Mouse (Mus musculus) T-helper 17 cell (primary cell): Measurements from ENCODE around the gene Hs3st4.

Experiments used
- in situ Hi-C, 2 experiments: fragments of 300-600 bp; cut with MboI, MseI; formaldehyde crosslinking; loops; 1 replicate in 1 of 2; 2 replicates in 1 of 2; pipeline ENCODE4 v1.15.1; 2025; ENCODE audit warnings: high pct_unique_total_duplicates in 2 of 2

The Hs3st4 gene

DNA sequence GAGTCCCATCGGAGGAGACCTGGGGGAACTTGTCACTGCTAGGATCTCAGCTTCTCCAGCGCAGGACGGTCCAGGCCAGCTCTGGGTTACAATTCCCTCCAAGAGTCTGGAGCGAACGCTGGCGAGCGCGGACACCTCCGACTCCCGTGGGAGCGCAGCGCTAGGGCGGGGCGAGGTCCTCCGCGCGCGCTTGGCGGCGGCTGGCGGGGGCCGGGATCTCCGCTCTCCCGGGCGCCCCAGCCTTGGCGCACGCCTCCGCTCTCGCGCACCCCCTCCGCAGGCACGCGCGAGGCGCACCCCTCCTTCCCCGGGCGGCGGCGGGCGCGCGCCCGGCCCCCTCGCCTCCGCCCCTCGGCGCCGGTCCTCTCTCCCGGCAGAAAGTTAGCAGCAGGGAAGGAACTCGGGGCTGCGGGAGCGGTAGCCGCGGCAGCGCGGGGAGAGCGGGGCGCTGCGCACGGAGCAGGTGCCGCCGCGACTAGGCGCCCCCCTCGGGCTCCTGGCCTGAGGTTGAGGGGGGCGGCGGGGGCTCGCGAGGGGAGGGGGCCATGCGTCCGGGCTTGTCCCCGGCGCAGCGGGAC is at the start of gene Hs3st4:
TSS of gene Hs3st4 (plus strand) at position 409 of the 578 bp plus-strand sequence.
- in situ Hi-C loops, result loop anchor here in 1 of 2 experiments (10.0 kb wide), 1 partner anchor 1362 kb away; no protein-coding TSS in a partner anchor

DNA sequence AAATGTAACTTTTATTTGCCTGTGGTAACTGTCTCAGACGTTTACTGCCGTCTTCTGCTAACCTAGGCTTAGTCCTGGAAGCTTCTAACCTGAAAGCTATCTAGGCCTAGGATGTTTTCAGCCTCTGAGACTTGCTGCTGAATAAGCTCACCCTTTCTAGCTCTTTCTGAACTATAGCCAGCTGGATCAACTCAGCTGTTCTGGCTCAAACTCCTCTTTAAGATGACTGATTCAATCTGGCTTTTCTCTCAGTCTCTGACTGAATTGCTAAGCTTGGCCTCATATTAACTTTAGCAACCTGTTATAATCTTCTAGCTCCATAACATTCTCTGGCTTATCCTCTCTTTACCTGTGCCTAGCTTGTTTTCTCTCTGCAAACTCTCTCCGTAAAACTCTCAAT is 35.8 kb upstream of the Hs3st4 start:
- in situ Hi-C loops, result no loop called here

DNA sequence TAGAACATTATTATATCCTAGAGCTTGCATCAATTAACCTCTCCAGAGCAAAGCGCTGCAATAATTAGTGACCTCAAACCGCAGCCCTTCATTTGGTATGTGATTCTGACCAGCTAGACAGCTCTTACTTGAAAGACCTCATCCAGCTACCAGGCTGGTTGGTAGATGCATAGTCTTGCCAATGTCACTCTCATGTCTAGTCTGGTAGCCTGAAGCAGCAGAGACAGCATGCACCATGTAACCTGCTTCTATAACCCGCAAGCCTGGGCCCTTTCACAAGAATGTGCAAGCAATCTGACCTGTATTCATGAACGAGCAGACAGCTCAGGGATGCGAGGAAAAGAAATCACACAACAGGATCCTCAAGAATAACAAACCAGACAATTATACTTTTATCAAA is 19.6 kb upstream of the Hs3st4 start:
- in situ Hi-C loops, result no loop called here

DNA sequence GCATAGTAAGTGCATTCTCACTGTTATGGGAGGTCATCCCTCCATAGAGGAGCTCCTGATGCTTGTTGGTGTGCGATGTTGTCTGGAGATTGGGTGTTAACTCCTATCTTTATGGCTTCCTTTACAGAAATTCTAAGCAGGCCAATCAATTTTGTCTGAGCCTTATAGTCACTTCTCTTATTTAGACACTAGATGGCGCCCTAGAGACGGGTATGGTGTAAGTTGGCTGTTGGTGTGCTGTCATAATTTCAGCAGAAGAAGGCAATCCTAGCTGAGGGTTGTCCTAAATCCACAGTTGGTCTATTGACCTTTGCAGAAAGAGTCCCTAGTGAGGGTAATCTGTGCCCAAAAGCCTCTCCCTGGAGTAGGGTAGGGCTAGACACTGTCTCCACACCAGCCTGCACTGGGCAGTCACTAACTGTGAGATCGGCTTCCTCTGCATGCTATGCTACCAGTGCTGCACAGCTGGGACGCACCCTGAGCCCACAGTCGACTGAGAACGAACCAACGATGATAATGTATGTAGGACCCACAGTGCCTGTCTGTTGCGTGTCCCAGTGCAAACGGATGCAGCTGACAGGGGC is 18.0 kb upstream of the Hs3st4 start:
- in situ Hi-C loops, result no loop called here

DNA sequence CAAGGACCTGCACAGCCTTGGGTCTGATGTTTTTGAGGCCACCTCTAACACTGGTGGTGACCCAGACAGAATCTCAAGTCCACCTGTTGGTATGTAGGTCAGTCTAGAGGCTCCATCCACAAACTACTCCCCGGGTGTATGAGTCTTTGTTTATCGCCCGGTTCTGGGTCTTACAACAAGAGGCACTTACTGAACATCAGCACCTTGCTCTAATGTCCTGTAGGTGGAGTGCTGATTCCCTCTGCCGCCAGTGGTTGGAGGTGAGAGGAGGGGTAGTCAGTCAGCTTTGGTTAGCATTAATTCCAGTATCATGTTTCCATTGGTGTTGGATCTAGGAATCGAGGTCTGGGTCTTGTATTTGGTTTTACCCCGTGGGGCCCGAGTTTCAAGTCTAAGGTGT is 17.2 kb upstream of the Hs3st4 start:
- in situ Hi-C loops, result no loop called here

DNA sequence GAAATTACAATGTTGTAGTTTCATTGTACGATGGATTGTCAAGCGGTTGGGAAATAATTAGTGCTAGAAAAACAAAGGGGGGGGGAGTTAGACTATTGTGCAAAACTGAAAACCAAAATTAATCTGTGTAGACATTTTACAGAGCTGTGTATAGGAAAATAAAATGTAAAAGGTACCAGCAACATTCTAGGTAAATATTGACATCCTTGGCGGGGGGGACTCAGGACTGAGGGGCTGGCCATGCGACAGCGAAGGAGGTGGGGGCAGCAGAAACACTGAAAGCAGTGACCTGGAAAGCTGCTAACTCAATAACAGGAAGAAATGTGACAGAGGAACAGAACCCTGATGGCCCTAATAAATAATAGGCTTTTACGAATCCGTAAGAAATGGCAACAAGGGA is 7.2 kb upstream of the Hs3st4 start:
- in situ Hi-C loops, result no loop called here

DNA sequence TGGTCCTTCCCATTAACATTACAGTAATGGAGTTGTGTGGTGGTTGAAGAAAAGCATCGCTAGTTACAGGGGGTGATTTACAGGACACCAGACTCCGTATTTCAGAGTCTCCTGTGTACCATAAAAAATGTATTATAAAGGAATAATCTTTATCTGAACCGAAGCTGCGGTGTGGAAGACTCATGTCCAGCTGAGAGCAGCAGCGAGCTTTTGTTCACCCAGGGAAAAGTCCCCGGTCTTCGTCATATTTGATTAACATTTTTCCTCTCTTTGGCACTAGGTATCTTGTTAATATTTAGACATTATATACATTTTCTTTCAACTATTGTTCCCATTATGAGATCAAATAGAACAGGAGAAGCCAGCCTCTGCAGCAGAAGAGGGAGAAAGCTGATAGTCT is 1.2 kb upstream of the Hs3st4 start:
- in situ Hi-C loops, result loop anchor here in 1 of 2 experiments (10.0 kb wide), 1 partner anchor 1363 kb away; no protein-coding TSS in a partner anchor

DNA sequence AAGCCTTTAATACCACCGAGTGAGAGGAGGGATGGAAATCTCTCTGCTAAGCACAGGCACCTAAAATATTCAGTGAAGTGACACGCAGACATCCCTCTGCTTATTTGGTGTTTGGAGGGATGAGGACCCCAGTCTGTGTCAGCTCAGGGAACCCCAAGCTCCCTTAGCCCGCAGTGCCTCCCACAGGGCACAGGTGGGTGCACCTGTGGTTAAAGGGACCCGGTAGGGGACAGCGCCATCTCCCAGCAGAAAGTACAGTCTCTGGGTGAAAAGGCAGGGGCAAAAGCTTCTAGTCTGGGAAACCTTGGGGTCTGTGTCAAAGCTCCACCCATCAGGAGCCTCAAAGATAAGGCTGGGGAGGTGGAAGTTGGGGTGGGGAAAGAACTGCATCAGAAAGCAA is 659 bp upstream of the Hs3st4 start:
- in situ Hi-C loops, result loop anchor here in 1 of 2 experiments (10.0 kb wide), 1 partner anchor 1363 kb away; no protein-coding TSS in a partner anchor

DNA sequence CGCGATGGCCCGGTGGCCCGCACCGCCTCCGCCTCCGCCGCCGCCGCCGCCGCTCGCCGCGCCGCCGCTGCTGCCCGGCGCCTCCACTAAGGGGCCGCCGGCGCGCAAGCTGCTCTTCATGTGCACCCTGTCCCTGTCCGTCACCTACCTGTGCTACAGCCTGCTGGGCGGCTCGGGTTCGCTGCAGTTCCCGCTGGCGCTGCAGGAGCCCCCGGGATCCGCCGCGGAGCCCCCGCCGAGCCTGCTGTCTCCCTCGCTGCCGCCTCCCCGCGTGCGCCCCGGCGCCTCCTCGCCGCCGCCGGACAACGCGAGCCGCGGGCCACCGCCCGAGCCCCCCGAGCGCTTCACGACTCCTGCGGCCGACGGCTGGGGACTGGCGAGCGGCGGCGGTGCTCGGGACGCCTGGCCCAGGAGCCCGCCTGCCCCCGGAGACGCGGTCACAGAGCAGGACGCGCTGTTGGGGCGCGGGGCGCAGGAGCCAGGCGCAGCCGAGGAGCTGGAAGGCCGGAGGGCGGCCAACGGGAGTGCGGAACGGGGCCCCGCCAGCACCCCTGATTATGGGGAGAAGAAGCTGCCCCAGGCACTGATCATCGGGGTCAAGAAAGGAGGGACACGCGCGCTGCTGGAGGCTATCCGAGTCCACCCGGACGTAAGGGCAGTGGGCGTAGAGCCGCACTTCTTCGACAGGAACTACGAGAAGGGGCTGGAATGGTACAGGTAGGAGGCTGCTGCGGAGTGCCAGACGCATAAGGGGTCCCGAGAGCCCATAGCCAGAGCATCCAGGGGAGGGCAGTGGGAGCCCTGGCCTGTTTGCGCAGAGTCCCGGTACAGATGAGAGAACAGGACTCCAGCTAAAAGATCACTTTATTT is 743 bp downstream of the Hs3st4 start:
- in situ Hi-C loops, result loop anchor here in 1 of 2 experiments (10.0 kb wide), 1 partner anchor 1361 kb away; no protein-coding TSS in a partner anchor

DNA sequence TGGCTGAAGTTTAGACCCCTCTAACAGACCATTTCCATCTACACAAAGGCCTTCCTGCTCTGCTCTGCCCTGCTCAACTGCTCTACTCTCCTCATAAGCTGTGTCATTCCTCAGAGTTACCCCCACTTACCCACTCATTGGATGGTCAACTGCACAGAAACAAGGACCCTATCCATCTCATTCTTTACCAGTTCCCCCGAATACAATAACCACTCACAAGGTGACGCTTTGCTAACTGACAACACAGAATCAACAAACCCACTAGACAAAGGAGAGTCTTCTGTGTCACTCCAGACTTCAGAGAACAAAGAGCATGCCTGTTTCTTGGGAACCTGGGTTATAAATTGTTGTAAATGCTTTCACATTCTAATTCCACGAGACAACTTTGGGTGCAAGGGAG is 9.5 kb downstream of the Hs3st4 start:
- in situ Hi-C loops, result no loop called here

DNA sequence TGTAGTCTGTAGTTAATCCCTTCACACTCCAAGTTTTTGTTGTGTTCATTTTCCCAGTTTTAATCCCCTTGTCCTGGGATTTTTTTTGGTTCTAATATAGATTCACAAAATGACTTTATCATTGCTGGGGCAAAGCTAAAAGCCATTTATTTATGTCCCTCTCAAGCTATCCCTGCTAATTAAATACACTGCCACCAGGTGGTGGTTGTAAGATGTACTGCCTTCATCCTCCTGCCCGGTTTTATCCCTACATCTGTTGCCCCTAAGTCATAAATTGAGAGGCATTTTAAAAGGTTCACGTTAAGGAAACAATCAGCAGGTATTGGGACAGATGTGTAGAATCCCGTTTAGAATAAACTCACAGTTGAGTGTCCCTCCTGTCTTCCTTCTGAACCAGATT is 14.6 kb downstream of the Hs3st4 start:
- in situ Hi-C loops, result no loop called here

DNA sequence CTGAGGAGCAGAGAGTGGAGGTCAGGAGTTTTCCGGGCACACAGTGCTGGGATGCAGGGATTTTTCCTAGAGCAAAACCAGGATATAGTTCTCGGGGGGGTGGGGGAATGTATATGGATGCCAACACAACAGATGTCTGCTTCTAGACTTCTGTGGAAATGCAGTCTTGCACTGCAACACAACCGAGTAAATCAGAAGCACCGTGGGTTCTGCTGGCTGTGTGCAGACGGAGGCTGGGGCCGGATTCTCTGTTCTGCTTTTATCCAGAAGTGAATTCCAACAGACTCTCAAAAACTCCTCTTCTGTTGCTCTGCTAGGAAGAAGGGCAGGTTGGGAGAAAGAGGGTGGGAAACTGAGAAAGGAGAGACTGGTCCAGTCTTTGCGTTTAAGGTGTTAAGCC is 15.9 kb downstream of the Hs3st4 start:
- in situ Hi-C loops, result no loop called here

DNA sequence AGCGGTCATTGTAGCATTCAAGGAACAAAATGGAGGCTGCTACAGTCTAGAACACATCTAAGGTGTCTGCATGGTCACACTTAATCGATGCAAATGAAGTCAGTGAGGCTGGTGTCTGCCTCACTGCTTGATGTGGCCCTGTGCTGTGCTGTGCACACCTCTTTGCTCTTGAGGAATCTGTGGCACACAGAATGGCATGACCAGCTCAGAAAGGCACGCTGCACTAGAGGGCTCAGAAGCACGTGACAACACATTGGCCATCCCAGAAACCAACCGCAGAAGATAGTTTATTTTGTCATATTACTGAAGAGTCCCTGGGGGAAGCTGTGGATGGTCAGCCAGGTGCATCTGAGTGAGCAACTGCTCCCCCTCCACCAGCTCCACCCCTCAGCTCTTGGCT is 44.2 kb downstream of the Hs3st4 start:
- in situ Hi-C loops, result no loop called here

DNA sequence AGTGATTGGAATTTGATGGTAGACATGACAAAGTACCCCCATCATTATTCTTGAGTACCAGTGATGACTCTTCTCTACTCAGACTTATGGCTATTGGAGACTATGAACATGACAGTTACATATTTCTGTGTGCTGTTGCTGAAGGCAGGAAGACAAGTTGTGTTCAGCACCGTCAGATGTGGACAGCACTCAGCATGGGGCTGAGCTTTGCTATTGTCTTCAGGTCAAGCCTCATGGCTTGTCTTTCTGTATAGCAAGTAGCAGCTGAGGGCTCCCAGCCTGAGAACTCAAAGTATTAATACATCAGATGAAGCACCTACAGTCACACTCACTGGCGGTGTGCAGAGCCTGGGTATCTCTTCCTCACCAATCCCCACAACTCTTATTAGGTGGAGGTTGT is 49.6 kb downstream of the Hs3st4 start:
- in situ Hi-C loops, result no loop called here

DNA sequence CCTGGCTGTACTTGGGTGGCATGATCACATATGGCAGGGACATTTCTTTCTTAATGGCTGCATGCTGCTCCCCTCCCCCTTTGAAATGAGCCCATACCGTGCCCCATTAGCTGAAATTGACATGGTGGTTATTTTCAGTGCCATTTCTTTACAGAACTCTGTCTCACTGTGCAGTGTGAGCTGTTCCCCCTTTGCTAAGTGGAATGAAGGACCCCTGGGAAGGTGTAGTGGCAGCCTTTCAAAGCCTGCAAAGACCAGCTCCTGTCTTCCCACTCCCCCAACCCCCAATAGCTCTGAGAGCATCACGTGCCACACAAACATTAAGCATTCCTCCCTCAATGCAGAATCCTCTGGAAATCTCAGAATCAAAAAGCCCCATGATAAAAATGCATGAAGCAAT is 50.7 kb downstream of the Hs3st4 start:
- in situ Hi-C loops, result no loop called here

DNA sequence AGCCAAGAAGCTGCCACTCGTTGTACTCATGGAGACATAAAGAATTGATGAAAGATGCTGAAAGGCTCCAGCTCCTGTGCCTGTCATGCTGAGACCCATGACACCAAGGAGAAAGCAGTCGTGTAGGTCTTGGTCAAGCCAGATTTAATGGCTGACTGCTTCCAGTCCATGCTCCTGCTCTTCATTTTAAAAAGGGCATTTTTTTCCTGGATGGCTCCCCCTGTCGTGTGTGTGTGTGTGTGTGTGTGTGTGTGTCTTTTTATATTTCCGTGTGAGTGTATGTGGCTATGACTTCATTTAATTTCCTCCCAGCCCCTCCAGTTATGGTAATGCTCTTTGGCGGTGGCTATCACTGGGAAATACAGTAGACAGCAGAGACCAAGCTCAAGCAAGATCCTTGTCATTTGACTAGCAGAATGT is 54.6 kb downstream of the Hs3st4 start:
- in situ Hi-C loops, result no loop called here

DNA sequence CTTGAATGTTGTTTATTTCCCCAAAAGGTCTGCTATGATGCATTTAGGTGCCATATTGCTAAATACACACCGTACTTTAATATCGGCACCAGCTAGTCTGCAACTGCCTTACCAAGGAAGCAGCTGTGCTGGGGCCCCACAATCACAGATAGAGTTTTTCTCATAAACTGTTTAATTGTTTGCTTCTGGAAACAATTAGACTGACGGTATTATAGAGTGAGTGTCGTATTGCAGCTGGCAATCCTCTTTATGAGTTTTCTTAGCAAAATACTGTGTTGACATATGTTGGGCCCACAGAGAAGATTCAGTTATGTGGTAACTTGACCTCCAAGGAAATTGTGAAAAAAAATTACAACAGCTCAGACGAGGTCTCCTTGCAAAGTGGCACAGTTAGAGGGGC is 56.5 kb downstream of the Hs3st4 start:
- in situ Hi-C loops, result no loop called here

DNA sequence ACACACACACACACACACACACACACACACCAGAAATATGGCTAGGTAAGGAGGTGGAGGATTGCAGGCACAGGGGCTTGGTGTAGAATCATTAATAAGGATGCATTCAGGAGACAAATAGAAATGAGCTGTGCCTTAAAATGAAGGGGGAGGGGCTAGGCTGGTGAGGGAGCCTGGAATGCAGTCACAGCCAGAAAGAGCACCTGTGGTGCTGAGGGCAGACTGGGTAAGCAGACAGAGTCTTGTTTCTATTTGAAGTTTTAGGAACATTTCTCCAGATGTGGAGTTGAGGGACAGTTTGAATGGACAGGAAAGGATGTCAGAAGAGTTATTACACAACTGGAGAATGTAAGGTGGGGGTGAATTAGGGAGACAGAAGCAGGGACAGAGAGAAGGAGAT is 64.7 kb downstream of the Hs3st4 start:
- in situ Hi-C loops, result no loop called here

DNA sequence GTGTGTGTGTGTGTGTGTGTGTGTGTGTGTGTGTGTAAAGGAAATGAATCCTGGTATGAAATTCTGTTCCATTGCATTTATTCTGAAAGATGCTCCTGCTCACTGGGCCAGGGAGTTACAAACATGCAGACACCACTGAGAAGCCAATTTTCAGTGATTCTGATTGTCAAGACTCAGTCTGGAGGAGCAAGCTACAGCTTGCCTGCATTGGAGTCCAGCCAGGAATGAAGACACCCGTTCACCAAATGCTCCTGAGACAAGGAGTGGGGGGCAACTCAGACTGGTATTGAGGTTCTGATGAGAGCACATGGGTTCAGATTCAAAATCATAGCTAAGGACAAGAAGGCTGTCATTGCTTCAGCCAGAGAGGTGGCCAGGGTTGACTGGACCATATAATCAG is 66.3 kb downstream of the Hs3st4 start:
- in situ Hi-C loops, result no loop called here

DNA sequence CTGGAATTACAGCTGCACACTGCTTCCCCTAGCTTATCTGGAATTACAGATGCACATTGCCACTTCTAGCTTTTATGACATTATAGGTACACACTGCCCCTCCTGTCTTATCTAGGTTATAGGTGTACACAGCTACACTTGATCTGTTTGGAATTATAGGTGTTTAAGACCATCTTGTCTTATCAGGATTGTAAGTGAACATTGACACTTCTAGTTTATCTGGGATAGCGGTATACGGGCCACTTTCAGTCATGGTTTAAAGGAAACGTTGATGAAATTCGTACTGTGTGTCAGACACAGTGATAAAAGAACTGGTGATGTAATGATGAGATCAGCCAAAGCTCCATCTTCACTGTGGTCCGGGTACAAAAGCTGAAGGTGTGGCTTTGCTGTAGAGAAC is 67.8 kb downstream of the Hs3st4 start:
- in situ Hi-C loops, result no loop called here

DNA sequence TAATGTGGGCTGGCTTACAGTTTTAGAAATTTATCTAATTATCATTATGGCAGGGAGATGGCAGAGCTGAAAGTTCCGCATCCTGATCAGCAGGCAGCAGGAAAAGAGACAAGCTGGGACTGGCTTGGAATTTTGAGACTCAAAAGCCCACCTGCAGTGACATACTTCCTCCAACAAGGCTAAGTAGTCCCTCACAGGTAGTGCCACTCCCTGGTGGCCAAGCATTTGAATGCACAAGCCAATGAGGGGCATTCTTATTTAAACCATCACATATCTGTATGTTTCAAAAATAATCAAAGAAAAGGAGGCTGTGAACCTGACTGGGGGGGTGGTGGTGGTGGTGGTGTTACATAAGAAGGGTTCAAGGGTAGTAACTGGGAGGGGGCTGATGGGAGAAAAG is 101.1 kb downstream of the Hs3st4 start:
- in situ Hi-C loops, result no loop called here

DNA sequence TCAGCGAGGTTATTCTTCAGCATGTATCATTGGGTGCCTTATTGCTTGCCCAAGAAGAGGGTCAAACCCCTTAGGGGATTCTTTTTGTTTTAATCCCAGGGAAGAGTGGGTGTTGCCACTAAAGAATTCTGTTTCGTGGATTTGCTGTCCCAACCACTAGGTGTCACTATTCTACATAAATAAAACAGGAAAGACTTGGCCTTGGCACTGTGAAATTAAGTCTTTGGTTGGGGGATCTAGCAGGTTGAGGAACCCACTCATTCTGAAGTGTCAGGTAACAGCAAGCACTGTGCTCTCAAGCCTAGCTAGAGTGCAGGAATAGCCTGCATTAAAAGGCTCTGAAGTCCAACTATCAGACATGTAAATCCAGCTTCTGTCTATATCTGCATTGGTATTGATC is 146.3 kb downstream of the Hs3st4 start:
- in situ Hi-C loops, result no loop called here

DNA sequence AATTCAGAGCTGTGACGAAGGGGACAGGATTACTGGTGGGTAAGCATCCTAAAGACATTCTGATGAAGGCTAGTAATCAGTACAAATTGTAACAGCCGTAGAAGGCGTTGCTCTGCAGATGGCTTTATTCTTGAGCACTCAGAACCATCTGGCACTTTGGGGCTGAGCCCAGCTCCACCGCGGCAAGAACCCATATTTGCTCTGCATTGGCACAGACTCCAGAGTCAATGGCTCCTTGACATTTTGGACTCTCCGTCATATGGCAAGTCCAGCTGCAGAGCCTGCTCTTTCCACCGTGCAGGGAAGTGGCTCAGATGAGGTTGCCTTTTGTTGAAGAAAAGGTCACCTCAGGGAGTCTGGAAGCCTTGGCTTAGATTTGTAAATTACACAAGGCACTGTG is 148.6 kb downstream of the Hs3st4 start:
- in situ Hi-C loops, result loop anchor here in 1 of 2 experiments (10.0 kb wide), 1 partner anchor 1263 kb away; no protein-coding TSS in a partner anchor
